Mouse (Mus musculus) liver, postnatal 0 days (tissue): ENCODE data around the gene Nepro.

ENCODE experiments used
- CTCF ChIP-seq: sonication (generic); IDR thresholded peaks from 2 replicates; pipeline ENCODE4 v1.5.1; 2016; ENCODE audit warnings: antibody characterized with exemption, low read depth
- EP300 ChIP-seq: IDR thresholded peaks from 2 replicates; pipeline ENCODE4 v1.6.1; 2016; ENCODE audit warnings: antibody characterized with exemption, low read depth, mild to moderate bottlenecking

DNA sequence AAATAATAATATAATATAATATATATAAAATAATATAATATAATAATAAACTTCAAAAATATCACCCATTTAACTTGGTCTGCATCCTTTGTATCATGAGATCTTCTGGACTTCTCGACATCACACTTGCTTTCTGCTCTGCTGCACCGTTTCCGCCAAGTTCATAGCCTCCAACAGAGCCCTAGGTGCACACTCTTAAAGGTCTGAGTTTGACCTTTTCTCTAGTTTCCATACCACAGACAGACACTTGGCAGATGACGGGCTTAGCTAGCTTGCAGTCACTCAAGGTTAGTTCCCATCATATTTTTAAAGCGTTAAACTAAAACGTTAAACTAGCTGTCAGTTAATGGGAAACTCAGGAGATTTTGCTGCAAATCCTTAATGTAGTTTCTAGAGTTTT, 50.1 kb downstream of the Nepro start:
- TF ChIP-seq CTCF (no peak), EP300 (no peak)
